Mouse (Mus musculus): ENCODE measurements around the gene Gm7030.
"Not testable (repeated sequence)": the region's sequence is repeated elsewhere in the genome, so short reads cannot be mapped to it uniquely, and the experiment has no call there.

- TF ChIP-seq EP300 (IDR thresholded peaks at IDR 0.05; ENCODE audit: insufficient read depth, low read depth, low read length); CTCF (IDR thresholded peaks at IDR 0.05; ENCODE audit: low read depth, low read length); POLR2A (IDR thresholded peaks at IDR 0.05; ENCODE audit: insufficient read depth, low read length): not testable (repeated sequence)
These were observed 7.1 kb upstream of the Gm7030 start for GRCm38 (mm10) chr17:36136299-36136848.
